In genomic region chr1:156566132-156566531, GRCm38 (mm10) we compare ENCODE assay signal across 8 mouse cellular contexts. TPM values are rescaled to one million over a fixed set of nuclear protein-coding genes. Genes with fewer than 3 reads are reported as not detected.
A peak's percentile ranks its signal among the peaks of the same experiment; 100 is the strongest.
DNase-seq lines count a peak whose midpoint lies in the region; ATAC-seq and TF ChIP-seq lines count a peak whose summit lies in the region.

No protein-coding gene starts in this region.

- peak; percentile 55 for TF ChIP-seq CTCF in hindbrain, postnatal 0 days (IDR thresholded peaks at IDR 0.05; ENCODE audit: low read depth)
- peak; percentile 33; the same call in 1 of the 2 replicates for TF ChIP-seq CTCF in bone marrow macrophage, adult 2 months (IDR thresholded peaks at IDR 0.05; ENCODE audit: low read depth, low read length)

- peaks cover 4% of the 10 kb centered on the region; the same call in 1 of the 2 replicates for H3K4me1 ChIP-seq in hindbrain, postnatal 0 days (ENCODE audit: insufficient read depth, low read length)
- no peaks in the 10 kb centered on the region for H3K4me1 ChIP-seq in hindbrain, embryonic 12.5 days
- H3K4me1 ChIP-seq in bone marrow macrophage, adult 2 months (ENCODE audit: control insufficient read depth, insufficient read depth, low read length): peaks cover 8% of the 10 kb centered on the region

- H3K4me3 ChIP-seq in hindbrain, postnatal 0 days (ENCODE audit: low read length): no peak overlapping the region
- no peak overlapping the region for H3K4me3 ChIP-seq in hindbrain, embryonic 12.5 days
- no peak overlapping the region for H3K4me3 ChIP-seq in bone marrow macrophage, adult 2 months (ENCODE audit: insufficient read depth, low read length)

- no peak overlapping the region for H3K9ac ChIP-seq in hindbrain, postnatal 0 days (replicated peaks; ENCODE audit: low read length)
- H3K9ac ChIP-seq in hindbrain, embryonic 12.5 days: no peak overlapping the region

- peak; percentile 25 for DNase-seq in hindbrain, postnatal 0 days (ENCODE audit: low spot score)
- DNase-seq in CD4-positive, CD25-positive, alpha-beta regulatory T cell, adult 2 months (ENCODE audit: low read depth, low spot score): peak; percentile 73
- no peak for DNase-seq in ovary, postnatal 36 days (ENCODE audit: low spot score)
- no peak for DNase-seq in gastrocnemius, postnatal 14 days
- no peak for DNase-seq in Muller cell, postnatal 12 days (ENCODE audit: inconsistent ontology term)

- no peaks in the 10 kb centered on the region for H3K27me3 ChIP-seq in hindbrain, postnatal 0 days (ENCODE audit: insufficient read depth, low read length)
- no peaks in the 10 kb centered on the region for H3K27me3 ChIP-seq in hindbrain, embryonic 12.5 days

- no peak overlapping the region for H3K4me2 ChIP-seq in hindbrain, postnatal 0 days (ENCODE audit: low read depth, low read length)
- H3K4me2 ChIP-seq in hindbrain, embryonic 12.5 days (replicated peaks): no peak overlapping the region

- H3K9me3 ChIP-seq in hindbrain, postnatal 0 days (ENCODE audit: low read length): no peaks in the 10 kb centered on the region
- no peaks in the 10 kb centered on the region for H3K9me3 ChIP-seq in hindbrain, embryonic 12.5 days (replicated peaks)

- ATAC-seq in hindbrain, postnatal 0 days: no peak
- ATAC-seq in hindbrain, embryonic 12.5 days (ENCODE audit: low FRiP score): no peak
- peak; percentile 56; the same call in 1 of the 2 replicates for ATAC-seq in megakaryocyte, adult 5-6 weeks (ENCODE audit: poor library complexity, severe bottlenecking)

- H3K27ac ChIP-seq in hindbrain, postnatal 0 days: no peak overlapping the region
- no peak overlapping the region for H3K27ac ChIP-seq in hindbrain, embryonic 12.5 days
- no peak overlapping the region for H3K27ac ChIP-seq in bone marrow macrophage, adult 2 months (ENCODE audit: insufficient read depth, low read depth, low read length)

- intact Hi-C loops in gastrocnemius, postnatal 14 days (cut with DNase I; ENCODE audit: low total_unique reads): no loop called here

- TF ChIP-seq POLR2A in bone marrow macrophage, adult 2 months (IDR thresholded peaks at IDR 0.05; ENCODE audit: borderline replicate concordance, low read depth, low read length): no peak

- H3K36me3 ChIP-seq in hindbrain, postnatal 0 days (ENCODE audit: insufficient read depth, low read length): no peaks in the 10 kb centered on the region
- H3K36me3 ChIP-seq in hindbrain, embryonic 12.5 days: no peaks in the 10 kb centered on the region

- 95% methylated on average over 3 of the region's 3 CpGs for WGBS in hindbrain, postnatal 0 days
- WGBS in hindbrain, embryonic 12.5 days: 98% methylated on average over 3 of the region's 3 CpGs

RNA-seq across cellular contexts. Expression of gene Abl2, which starts 7.5 kb away (rescaled TPM):
- 27.1 and 32.9 TPM in 2 replicates for total RNA-seq in hindbrain, postnatal 0 days (2014; rRNA removed)
- 4.4 and 4.5 TPM in 2 replicates for polyA plus RNA-seq in hindbrain, postnatal 0 days (2015; fragmentation: Nextera tagmentation; extraction: Ambion mirVana)
- polyA plus RNA-seq in hindbrain, embryonic 12.5 days (2016; fragmentation: Nextera tagmentation; extraction: Ambion mirVana): 6.6 and 7.5 TPM in 2 replicates
- 13.4 and 16.3 TPM in 2 replicates for polyA plus RNA-seq in bone marrow macrophage, adult 2 months (2012; ENCODE audit: insufficient read depth, insufficient read length, missing spikeins)
- total RNA-seq in megakaryocyte, adult 5-6 weeks (2015): 3.5 and 4.2 TPM in 2 replicates
- 8.0 and 8.1 TPM in 2 replicates for total RNA-seq in megakaryocyte, adult 5-6 weeks (2017)
- total RNA-seq in gastrocnemius, postnatal 14 days (2021): 10 to 100 TPM; 12.9 to 14.1 TPM

RNA-seq across cellular contexts. Expression of gene Gm10031, which starts 42.3 kb away (rescaled TPM):
- 11.8 and 13.4 TPM in 2 replicates for total RNA-seq in hindbrain, postnatal 0 days (2014; rRNA removed)
- polyA plus RNA-seq in hindbrain, postnatal 0 days (2015; fragmentation: Nextera tagmentation; extraction: Ambion mirVana): 0.40 and 0.44 TPM in 2 replicates
- 0.20 and 0.50 TPM in 2 replicates for polyA plus RNA-seq in hindbrain, embryonic 12.5 days (2016; fragmentation: Nextera tagmentation; extraction: Ambion mirVana)
- 7.5 and 10.8 TPM in 2 replicates for polyA plus RNA-seq in bone marrow macrophage, adult 2 months (2012; ENCODE audit: insufficient read depth, insufficient read length, missing spikeins)
- 3.8 and 7.0 TPM in 2 replicates for total RNA-seq in megakaryocyte, adult 5-6 weeks (2015)
- total RNA-seq in megakaryocyte, adult 5-6 weeks (2017): 12.0 and 19.4 TPM in 2 replicates
- 10 to 100 TPM; 35.3 to 36.8 TPM for total RNA-seq in gastrocnemius, postnatal 14 days (2021)

Comparison
In these comparisons a context has a peak if more than half of its experiments do, and no peak if none do; other contexts are left out.
1. DNase-seq: peak in hindbrain, postnatal 0 days (single experiment) and CD4-positive, CD25-positive, alpha-beta regulatory T cell, adult 2 months (single experiment); none in ovary, postnatal 36 days (single experiment), gastrocnemius, postnatal 14 days (single experiment) and Muller cell, postnatal 12 days (single experiment).